Mouse (Mus musculus) spleen, postnatal 0 days (tissue): ENCODE results near the gene Ankfy1. TPM values are rescaled to one million over a fixed set of nuclear protein-coding genes. Genes with fewer than 3 reads are reported as not detected.

ENCODE experiments used
- polyA plus RNA-seq: library from polyadenylated mRNA; unstranded; fragments of >200 nt; fragmentation: Nextera tagmentation; extraction: Ambion mirVana; gene quantifications from 2 replicates; pipeline ENCODE4 v1.2.1, GENCODE M21; 2015

Gene Ankfy1
- polyA plus RNA-seq = 10.7 and 12.5 TPM in 2 replicates

DNA sequence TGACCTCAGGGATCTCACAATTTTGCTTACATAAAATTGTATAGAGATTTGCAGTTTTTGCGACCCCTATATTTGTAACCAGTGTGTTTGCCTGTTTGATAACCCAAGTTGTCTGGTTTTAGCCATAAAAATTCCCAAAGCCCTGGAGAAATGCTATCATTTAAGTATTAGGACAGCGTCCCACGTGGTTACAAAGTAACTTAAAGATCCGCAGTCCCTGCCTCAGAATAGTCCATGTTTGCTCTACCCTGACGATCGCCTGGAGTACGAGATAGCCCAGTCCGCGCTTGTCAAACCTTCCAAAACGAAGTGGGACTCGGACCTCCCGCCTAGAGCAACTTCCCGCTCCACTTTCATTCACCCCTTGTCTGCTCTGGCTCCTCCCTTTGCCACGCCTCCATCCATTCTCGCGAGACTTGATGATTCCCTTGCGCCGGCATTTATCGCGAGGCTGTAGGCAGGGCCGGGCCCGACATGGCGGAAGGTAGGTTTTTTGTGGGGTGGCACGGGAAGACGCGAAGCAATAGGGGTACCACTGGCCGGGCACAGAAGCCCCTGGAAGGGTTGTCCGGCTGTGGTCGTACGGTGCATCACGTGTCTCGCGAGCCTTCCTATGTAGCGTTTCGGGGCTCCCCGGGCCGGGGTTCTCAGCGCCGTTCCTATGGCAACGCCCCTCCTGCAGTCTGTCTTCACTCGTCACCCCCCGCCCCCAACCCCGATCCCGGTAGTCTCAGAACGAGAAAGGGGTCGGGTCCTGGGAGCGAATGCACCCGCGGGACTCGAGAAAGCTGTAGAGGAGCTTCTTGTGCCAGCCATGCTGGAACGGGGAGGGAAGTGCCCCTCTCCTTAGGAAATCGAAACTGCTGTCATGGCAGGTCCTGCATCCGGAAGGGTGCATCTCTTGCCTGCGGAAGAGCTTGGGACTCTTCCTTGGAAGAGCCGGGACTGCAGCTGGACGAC, at the start of gene Ankfy1:
Ankfy1 (plus strand) TSS at position 456 of the 960 bp plus-strand sequence.

DNA sequence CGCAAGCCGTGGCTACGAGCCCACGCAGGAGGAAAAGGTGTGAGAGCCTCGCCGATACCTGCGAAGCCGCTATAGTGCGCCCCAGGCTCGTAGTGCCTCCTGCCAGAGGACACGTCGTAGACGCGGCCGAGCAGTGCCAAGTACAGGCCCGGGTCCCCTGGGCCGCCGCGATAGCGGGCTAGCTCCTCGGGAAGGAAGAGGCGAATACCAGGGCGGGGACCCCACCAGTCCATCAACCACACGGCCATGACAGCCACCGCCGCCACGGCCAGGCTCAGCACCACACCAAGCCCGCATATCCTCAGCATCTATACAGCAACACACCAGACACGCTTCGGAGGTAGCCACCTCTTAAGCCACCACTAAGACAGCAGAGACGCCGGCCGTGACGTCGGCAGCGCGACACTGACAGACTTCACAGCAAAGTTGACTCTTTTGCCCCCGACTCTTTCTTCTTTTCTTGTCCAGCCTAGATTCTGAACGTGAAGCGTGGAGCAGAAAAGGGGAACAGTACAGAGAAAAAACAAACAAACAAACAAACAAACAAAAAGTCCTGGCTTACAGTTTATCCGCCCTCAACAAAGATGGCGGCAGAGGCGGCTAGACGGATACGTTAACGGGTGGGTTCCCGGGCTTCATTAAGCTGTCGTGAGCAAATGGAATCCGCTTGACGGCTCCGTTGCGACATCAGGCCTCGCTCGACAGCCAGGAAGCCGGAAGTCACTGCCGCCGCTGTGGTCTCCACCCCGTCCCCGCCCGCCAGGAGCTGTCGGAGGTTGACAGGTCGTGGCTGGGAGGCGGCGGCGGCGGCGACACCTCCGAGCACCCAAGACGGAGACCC, 105.9 kb downstream of the Ankfy1 start, which contains the start of the genes Cyb5d2 and Zzef1:
Cyb5d2 (minus strand) TSS at position 688 of the 841 bp plus-strand sequence.
Zzef1 (plus strand) TSS at position 772 of the 841 bp plus-strand sequence.

Other genes starting within 250 kb of the Ankfy1 start
- 91.7 and 94.0 TPM in 2 replicates for gene Mybbp1a, start 248.7 kb upstream of the Ankfy1 start, polyA plus RNA-seq
- gene Spns2, start 200.1 kb upstream of the Ankfy1 start, polyA plus RNA-seq = 4.8 and 5.4 TPM in 2 replicates
- 2.8 and 4.6 TPM in 2 replicates for gene Spns3, start 139.5 kb upstream of the Ankfy1 start, polyA plus RNA-seq
- gene Ube2g1, start 82.7 kb upstream of the Ankfy1 start, polyA plus RNA-seq = 27.1 and 27.3 TPM in 2 replicates
- gene Cyb5d2, start 106.1 kb downstream of the Ankfy1 start, polyA plus RNA-seq = 5.5 and 5.9 TPM in 2 replicates
- gene Zzef1, start 106.2 kb downstream of the Ankfy1 start, polyA plus RNA-seq = 8.4 and 10.3 TPM in 2 replicates